Mouse (Mus musculus) E14TG2a.4 (cell line): ENCODE measurements around the gene Ak4.

Experiments used
- CTCF ChIP-seq: conservative IDR thresholded peaks from 2 replicates; pipeline ENCODE4 v1.5.1; 2014; ENCODE audit warnings: low read length
- POU5F1 ChIP-seq: IDR thresholded peaks from 2 replicates; pipeline ENCODE4 v1.6.1; 2014; ENCODE audit warnings: low read length, borderline replicate concordance

DNA sequence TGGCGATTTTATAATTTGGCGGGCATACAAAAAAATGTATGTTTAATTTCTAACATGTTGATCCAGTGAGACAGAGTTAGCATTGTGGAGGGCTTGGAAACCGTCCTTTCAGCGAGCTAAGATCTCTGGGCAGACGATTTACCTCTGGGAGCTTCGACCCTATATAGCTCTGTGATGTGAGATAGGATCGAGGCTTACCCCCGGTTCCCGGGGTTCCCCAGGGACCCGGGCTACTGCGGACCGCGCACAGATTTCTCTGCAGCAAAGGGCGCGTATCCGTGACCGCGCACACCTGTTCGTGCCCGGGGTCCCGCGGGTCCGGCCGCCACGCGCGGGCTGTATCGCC, 77.1 kb downstream of the Ak4 start:
- TF ChIP-seq CTCF, result no peak
- TF ChIP-seq POU5F1, result no peak
